Mouse (Mus musculus): ENCODE measurements around the gene Ncoa3. TPM values are rescaled to one million over a fixed set of nuclear protein-coding genes. Genes with fewer than 3 reads are reported as not detected.

Ncoa3 gene
- polyA plus RNA-seq, 1 experiment from 2014 or later = 3.9 TPM

GRCm38 (mm10) chr2:166116278-166116608 is 123.8 kb downstream of the Ncoa3 start:
- no peaks in the 10 kb centered on the region for H3K9me3 ChIP-seq (ENCODE audit: low read length)
- H3K9ac ChIP-seq (replicated peaks) = no peak overlapping the region
- DNase-seq = no peak
- no peaks in the 10 kb centered on the region for H3K4me1 ChIP-seq (ENCODE audit: insufficient read depth)
- no peak overlapping the region for H3K4me2 ChIP-seq (ENCODE audit: low read depth, low read length)
- ATAC-seq = peak; percentile 71
- H3K27ac ChIP-seq (ENCODE audit: low read depth) = no peak overlapping the region
- 82% methylated on average over 7 of the region's 7 CpGs for WGBS (ENCODE audit: insufficient replicate concordance)
- no peak overlapping the region for H3K4me3 ChIP-seq (ENCODE audit: low read depth, low read length)
- H3K36me3 ChIP-seq (replicated peaks; ENCODE audit: insufficient read depth, low read length) = no peaks in the 10 kb centered on the region
- H3K27me3 ChIP-seq (ENCODE audit: insufficient read depth, low read length) = no peaks in the 10 kb centered on the region
- TF ChIP-seq EP300 (IDR thresholded peaks at IDR 0.05; ENCODE audit: low read depth) = no peak
- no peak for TF ChIP-seq CTCF (IDR thresholded peaks at IDR 0.05; ENCODE audit: low read depth)

- ATAC-seq = no peak
- no peaks in the 10 kb centered on the region for H3K27me3 ChIP-seq (ENCODE audit: insufficient read depth, low read length)
- no peak overlapping the region for H3K4me2 ChIP-seq (ENCODE audit: low read depth, low read length)
- TF ChIP-seq EP300 (IDR thresholded peaks at IDR 0.05; ENCODE audit: low read depth) = no peak
- 87% methylated on average over 16 of the region's 16 CpGs for WGBS (ENCODE audit: insufficient replicate concordance)
- DNase-seq = no peak
- H3K9ac ChIP-seq (replicated peaks) = no peak overlapping the region
- H3K4me1 ChIP-seq (ENCODE audit: insufficient read depth) = no peaks in the 10 kb centered on the region
- no peak overlapping the region for H3K4me3 ChIP-seq (ENCODE audit: low read depth, low read length)
- no peaks in the 10 kb centered on the region for H3K9me3 ChIP-seq (ENCODE audit: low read length)
- no peak overlapping the region for H3K27ac ChIP-seq (ENCODE audit: low read depth)
- no peaks in the 10 kb centered on the region for H3K36me3 ChIP-seq (replicated peaks; ENCODE audit: insufficient read depth, low read length)
Measured at GRCm38 (mm10) chr2:166116704-166117103, 124.3 kb downstream of the Ncoa3 start.

GRCm38 (mm10) chr2:166119992-166120391 is 127.6 kb downstream of the Ncoa3 start:
- H3K4me2 ChIP-seq (ENCODE audit: low read depth, low read length) = no peak overlapping the region
- 72% methylated on average over 2 of the region's 2 CpGs for WGBS (ENCODE audit: insufficient replicate concordance)
- TF ChIP-seq EP300 (IDR thresholded peaks at IDR 0.05; ENCODE audit: low read depth) (no peak), CTCF (IDR thresholded peaks at IDR 0.05; ENCODE audit: low read depth) (no peak)
- no peaks in the 10 kb centered on the region for H3K27me3 ChIP-seq (ENCODE audit: insufficient read depth, low read length)
- no peaks in the 10 kb centered on the region for H3K36me3 ChIP-seq (replicated peaks; ENCODE audit: insufficient read depth, low read length)
- no peak for DNase-seq
- ATAC-seq = no peak
- no peaks in the 10 kb centered on the region for H3K9me3 ChIP-seq (ENCODE audit: low read length)
- no peaks in the 10 kb centered on the region for H3K4me1 ChIP-seq (ENCODE audit: insufficient read depth)
- H3K9ac ChIP-seq (replicated peaks) = no peak overlapping the region
- no peak overlapping the region for H3K27ac ChIP-seq (ENCODE audit: low read depth)
- H3K4me3 ChIP-seq (ENCODE audit: low read depth, low read length) = no peak overlapping the region

GRCm38 (mm10) chr2:166121681-166122355 is 129.4 kb downstream of the Ncoa3 start:
- WGBS (ENCODE audit: insufficient replicate concordance) = 65% methylated on average over 14 of the region's 14 CpGs
- Histone ChIP-seq H3K9me3 (ENCODE audit: low read length) (no peaks in the 10 kb centered on the region), H3K27ac (ENCODE audit: low read depth) (no peak overlapping the region), H3K4me3 (ENCODE audit: low read depth, low read length) (no peak overlapping the region), H3K9ac (replicated peaks) (no peak overlapping the region), H3K27me3 (ENCODE audit: insufficient read depth, low read length) (no peaks in the 10 kb centered on the region), H3K36me3 (replicated peaks; ENCODE audit: insufficient read depth, low read length) (no peaks in the 10 kb centered on the region), H3K4me1 (ENCODE audit: insufficient read depth) (no peaks in the 10 kb centered on the region), H3K4me2 (ENCODE audit: low read depth, low read length) (no peak overlapping the region)
- peak; percentile 84 for ATAC-seq
- DNase-seq = peak; percentile 38
- TF ChIP-seq CTCF (IDR thresholded peaks at IDR 0.05; ENCODE audit: low read depth) = no peak
- TF ChIP-seq EP300 (IDR thresholded peaks at IDR 0.05; ENCODE audit: low read depth) = no peak

GRCm38 (mm10) chr2:166122781-166123180 is 130.3 kb downstream of the Ncoa3 start:
- Histone ChIP-seq H3K9ac (replicated peaks) (no peak overlapping the region), H3K36me3 (replicated peaks; ENCODE audit: insufficient read depth, low read length) (no peaks in the 10 kb centered on the region), H3K27ac (ENCODE audit: low read depth) (no peak overlapping the region), H3K4me3 (ENCODE audit: low read depth, low read length) (no peak overlapping the region), H3K9me3 (ENCODE audit: low read length) (no peaks in the 10 kb centered on the region), H3K4me1 (ENCODE audit: insufficient read depth) (no peaks in the 10 kb centered on the region), H3K4me2 (ENCODE audit: low read depth, low read length) (no peak overlapping the region), H3K27me3 (ENCODE audit: insufficient read depth, low read length) (no peaks in the 10 kb centered on the region)
- ATAC-seq = no peak
- no peak for TF ChIP-seq EP300 (IDR thresholded peaks at IDR 0.05; ENCODE audit: low read depth)
- TF ChIP-seq CTCF (IDR thresholded peaks at IDR 0.05; ENCODE audit: low read depth) = no peak
- no peak for DNase-seq
- WGBS (ENCODE audit: insufficient replicate concordance) = 65% methylated on average over 6 of the region's 6 CpGs

Other genes starting within 250 kb of the Ncoa3 start
- 16.9 and 21.9 TPM in 2 replicates for gene Zmynd8, start 93.6 kb upstream of the Ncoa3 start, polyA plus RNA-seq (2015; fragmentation: Nextera tagmentation; extraction: Ambion mirVana)
- gene Sulf2, start 163.0 kb downstream of the Ncoa3 start, polyA plus RNA-seq (2015; fragmentation: Nextera tagmentation; extraction: Ambion mirVana) = 1.6 and 1.8 TPM in 2 replicates

Measured in liver, postnatal 0 days (tissue).